Mouse (Mus musculus) CD8-positive naive resting alpha-beta T cell, adult 57 days (primary cell): ENCODE measurements around the gene Gm10491. TPM values are rescaled to one million over a fixed set of nuclear protein-coding genes. Genes with fewer than 3 reads are reported as not detected.

ENCODE experiments used
- total RNA-seq: library from RNA; stranded (reverse); gene quantifications from one replicate; pipeline ENCODE4 v1.2.4, GENCODE M21; 2023

Gm10491 gene
- not detected for total RNA-seq

DNA sequence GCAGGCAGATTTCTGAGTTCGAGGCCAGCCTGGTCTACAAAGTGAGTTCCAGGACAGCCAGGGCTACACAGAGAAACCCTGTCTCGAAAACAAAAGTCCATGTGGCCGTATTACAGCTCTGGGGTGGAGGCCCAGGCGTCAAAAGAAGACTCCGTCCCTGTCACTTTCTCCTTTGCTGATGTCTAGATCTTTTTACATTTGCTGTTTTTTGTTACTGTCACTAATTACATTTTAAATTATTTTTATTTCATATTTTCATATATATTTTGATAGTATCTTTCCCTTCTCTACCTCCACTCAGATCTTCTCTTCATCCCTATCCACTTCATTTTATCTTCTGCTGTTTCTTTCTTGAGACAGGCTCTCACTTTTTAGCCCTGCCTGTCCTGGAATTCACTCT, at the start of gene Gm10491:
Gene Gm10491 (minus strand): TSS at position 101 of the 400 bp plus-strand sequence.

DNA sequence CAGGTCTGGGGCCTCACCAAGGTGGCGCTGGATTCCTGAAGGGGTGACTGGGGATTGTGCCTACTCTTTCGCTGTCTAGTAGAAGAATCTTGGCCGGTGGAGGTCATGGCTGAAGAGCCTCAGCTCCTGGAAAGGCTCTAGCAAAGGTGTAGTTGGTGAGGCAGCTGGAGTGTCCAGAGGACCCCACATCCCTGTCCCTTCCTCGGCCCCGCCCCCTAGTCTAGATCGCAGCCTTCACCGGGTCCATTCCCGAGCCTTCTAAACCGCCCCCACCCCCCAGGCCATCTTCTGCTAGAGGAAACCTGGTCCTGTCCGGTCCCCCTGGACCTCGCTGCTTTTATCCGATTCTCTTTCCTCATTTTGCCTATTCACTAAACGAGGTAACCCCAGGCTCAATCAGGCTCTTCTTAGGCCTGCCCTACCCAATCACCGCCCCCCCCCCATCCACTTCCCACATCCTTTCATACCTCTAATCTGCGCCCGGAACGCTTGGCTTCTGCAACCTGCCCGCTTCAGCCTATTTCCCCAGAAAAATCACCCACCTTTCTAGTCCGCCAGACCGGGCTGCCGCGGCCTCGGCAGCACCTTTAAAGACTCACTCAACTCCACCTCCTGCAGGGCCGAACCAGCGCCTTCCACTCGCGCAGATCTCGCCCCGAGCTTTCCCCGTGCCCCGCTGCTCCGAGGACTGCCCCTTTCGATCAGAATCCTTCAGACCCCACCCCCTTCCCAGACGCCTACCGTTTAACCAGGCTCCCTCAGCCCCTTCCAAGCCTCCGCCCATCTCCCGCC, 39.7 kb upstream of the Gm10491 start, which contains the start of gene Hdac6:
Gene Hdac6 (minus strand): TSS at position 782 of the 792 bp plus-strand sequence.

DNA sequence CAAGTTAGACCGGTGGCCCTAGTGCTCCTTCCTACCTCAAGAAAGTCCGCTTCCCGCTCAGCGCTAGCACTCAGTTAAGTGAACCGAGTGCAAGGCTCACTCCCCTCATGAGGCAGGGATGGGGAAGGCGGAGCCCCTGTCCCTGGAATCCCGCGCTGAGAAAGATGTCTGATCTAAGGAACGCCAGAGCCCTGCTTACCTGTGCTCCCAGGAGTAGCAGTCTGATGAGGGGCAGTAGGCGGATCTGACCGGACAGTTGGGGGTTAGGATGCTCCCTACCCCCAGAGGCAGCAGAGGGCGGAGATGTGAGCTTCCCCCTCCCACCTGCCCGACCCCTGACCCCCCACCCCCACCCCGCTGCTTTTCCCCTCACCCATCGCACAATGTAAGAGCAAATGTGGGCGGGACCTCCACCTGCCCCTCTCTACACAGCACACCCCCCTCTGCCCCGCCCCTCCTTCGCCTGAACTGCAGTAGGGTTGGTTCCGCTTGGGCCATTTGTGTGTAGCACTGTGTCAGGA, 20.7 kb upstream of the Gm10491 start, which contains the start of gene Eras:
Gene Eras (minus strand): TSS at position 338 of the 521 bp plus-strand sequence.

DNA sequence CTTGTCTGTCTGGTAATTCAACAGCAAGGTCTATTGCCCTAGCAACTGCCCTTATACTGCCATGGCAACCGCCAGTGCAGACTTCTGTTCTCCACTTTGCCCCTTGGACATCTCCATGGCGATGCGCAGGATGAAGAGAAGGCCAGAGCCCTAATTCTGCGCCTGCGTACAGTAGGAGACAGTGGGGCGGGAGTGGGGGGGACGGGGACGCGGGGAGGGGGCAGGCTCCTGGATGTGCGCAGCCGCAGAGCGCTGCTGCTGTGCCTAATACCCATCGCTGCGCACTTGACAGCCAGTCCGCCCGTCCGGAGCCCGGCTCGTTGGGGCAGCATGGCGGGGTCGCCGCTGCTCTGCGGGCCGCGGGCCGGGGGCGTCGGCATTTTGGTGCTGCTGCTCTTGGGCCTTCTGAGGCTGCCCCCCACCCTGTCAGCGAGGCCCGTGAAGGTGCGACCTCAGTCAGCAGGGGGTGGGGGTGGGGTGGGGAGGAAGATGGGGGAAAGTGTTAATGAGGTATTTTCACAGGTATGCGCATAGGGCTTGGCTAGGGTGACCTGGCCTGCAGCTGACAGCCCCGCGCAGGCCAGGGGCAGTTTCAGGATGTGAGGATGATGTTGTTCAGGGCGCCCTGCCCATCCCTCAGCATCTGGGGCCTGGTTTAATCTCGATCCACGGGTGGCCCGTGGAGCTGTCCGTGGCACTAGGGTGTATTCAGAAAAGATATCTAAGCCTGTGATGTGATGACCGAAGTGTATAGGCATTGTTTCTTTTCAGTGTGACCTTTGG, 12.2 kb upstream of the Gm10491 start, which contains the start of gene Pcsk1n:
Gene Pcsk1n (plus strand): TSS at position 222 of the 783 bp plus-strand sequence.

DNA sequence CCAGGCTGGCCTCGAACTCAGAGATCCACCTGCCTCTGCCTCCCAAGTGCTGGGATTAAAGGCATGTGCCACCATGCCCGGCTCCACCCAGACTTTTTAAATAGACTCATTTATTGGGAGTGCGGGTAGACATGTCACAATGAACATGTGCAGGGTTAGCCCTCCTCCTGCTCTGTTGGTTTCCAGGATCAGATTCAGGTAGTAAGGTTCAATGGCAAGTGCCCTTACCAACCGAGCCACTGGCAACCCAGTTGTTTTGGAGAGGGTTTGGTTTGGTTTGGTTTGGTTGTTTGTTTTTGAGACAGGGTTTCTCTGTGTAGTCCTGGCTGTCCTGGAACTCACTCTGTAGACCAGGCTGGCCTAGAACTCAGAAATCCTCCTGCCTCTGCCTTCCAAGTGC, 1.6 kb upstream of the Gm10491 start, which contains the start of gene Gm10490:
Gene Gm10490 (plus strand): TSS at position 301 of the 400 bp plus-strand sequence.

DNA sequence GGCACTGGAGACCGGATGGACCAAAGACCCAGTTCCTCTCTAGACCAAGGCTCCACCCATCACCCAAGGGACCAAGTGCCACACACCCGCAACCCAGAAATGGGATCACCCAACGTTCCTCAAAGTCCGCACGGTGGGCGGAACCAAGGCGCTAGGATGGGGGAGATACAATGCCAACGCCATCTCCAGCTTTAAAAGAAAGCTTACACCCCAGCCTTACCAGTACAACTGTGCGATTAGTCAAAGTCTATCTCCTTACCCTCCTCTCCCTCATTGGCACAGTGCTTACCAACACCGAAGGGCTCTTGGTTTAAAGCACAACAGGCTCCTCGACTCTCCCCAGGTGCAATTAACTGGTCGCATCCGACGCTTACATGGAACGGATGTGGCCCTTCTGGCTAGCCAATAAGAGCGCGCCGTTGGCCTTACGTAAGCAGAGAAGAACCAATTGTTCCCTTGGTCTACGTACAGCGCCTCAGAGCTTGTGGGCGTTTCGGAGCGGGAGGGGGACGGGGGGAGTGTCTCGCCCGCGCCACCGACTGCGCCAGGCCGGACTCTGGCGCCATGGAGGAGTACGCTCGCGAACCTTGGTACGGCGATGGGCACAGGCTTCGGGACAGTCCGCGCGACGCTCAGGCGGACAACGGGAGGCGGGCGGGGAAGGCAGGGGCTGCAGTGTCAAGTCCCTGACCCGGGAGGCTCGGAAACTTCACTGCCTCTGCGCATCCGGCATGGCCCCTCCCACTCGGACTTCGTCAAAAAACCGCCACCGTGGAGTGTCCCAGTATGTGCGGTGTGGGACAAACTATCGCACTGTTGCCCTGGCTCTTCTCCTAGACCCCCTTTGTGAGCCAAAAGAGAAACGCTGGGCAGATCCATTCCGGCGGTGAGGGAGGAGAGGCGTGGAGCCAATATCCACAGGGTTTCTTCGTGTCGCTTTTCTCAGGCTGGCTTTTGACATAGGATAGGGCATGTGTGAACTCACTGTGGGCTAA, 8.5 kb downstream of the Gm10491 start, which contains the start of the genes Pqbp1 and Timm17b:
Gene Pqbp1 (minus strand): TSS at position 390 of the 995 bp plus-strand sequence.
Gene Timm17b (plus strand): TSS at position 478 of the 995 bp plus-strand sequence.

DNA sequence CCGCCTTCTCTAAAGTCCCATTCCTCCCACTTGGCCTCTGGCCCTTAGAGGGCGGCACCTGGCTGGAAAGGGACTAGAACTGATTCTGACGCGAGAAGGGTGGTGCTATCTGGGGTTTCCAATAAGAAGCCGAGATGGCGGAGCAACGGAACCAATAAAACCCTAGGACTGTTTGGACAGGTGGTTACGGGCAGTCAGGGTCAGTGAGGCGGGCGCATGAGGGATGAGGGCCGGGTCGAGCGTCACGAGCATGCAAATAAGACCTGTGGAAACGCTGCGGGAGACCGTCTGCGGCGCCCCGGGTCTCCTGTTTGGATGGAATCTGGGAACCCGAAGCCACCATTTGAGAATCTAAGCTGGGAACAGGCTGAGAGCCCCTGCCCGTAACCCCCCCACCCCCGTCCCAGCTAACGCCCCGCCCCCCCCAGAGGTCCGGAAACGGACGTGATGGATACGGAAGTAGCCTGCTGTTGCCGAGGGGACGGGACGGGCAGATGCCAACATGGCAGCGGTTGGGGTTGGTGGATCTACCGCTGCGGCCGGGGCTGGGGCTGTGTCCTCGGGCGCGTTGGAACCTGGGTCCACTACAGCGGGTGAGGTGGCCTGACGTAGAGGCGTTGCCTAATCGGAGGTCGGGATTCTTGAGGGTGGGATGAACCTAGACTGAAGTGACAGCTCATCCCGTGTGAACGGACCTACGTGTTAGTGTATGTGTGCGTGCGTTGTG, 23.6 kb downstream of the Gm10491 start, which contains the start of gene Slc35a2:
Gene Slc35a2 (plus strand): TSS at position 188 of the 727 bp plus-strand sequence.

DNA sequence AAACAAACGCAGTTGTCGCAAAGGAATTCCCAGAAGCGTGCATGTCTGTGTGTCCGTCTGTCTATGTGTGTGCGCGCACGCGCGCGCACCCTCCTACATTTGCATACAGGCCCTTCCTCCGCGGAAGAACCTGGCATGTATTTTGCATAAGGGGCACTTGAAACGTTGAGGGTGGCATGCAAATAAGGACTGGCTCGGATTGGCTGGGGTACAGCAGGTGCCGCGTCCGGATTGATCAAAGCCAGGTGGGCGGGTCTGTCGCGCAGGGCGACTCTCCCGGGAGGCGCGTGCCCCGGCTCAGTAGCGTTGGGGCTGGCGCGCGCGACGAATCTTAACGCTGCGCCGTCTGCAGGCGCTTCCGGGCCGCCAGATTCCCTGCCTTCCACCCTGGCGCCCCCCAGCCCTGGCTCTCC, 29.6 kb downstream of the Gm10491 start, which contains the start of gene Pim2:
Gene Pim2 (plus strand): TSS at position 256 of the 413 bp plus-strand sequence.

Other genes with a start within 250 kb of the Gm10491 start
- 43.3 TPM for gene Plp2, start 236.4 kb downstream of the Gm10491 start, total RNA-seq
- not detected for gene Magix, start 226.6 kb downstream of the Gm10491 start, total RNA-seq
- 49.5 TPM for gene Gpkow, start 210.7 kb downstream of the Gm10491 start, total RNA-seq
- 111 TPM for gene Wdr45, start 193.5 kb downstream of the Gm10491 start, total RNA-seq
- not detected for gene Gm45208, start 185.6 kb downstream of the Gm10491 start, total RNA-seq
- 17.0 TPM for gene Praf2, start 179.4 kb downstream of the Gm10491 start, total RNA-seq
- gene Ccdc120, start 156.9 kb downstream of the Gm10491 start, total RNA-seq = not detected
- 22.2 TPM for gene Tfe3, start 145.3 kb downstream of the Gm10491 start, total RNA-seq
- 175 TPM for gene Gripap1, start 118.1 kb downstream of the Gm10491 start, total RNA-seq
- gene Kcnd1, start 85.5 kb downstream of the Gm10491 start, total RNA-seq = 0.80 TPM
- 214 TPM for gene Otud5, start 66.5 kb downstream of the Gm10491 start, total RNA-seq
- 121 TPM for gene Pim2, start 29.6 kb downstream of the Gm10491 start, total RNA-seq
- 38.3 TPM for gene Slc35a2, start 23.8 kb downstream of the Gm10491 start, total RNA-seq
- gene Pqbp1, start 8.6 kb downstream of the Gm10491 start, total RNA-seq = 68.3 TPM
- gene Timm17b, start 8.5 kb downstream of the Gm10491 start, total RNA-seq = 31.9 TPM
- gene Gm10490, start 1.7 kb upstream of the Gm10491 start, total RNA-seq = not detected
- gene Pcsk1n, start 12.0 kb upstream of the Gm10491 start, total RNA-seq = not detected
- gene Eras, start 20.8 kb upstream of the Gm10491 start, total RNA-seq = not detected
- 11.2 TPM for gene Hdac6, start 40.1 kb upstream of the Gm10491 start, total RNA-seq
- gene Gata1, start 70.2 kb upstream of the Gm10491 start, total RNA-seq = 0.61 TPM
- not detected for gene Glod5, start 110.7 kb upstream of the Gm10491 start, total RNA-seq
- 32.6 TPM for gene Suv39h1, start 166.9 kb upstream of the Gm10491 start, total RNA-seq
- 100 TPM for gene Was, start 182.7 kb upstream of the Gm10491 start, total RNA-seq
- gene Wdr13, start 225.1 kb upstream of the Gm10491 start, total RNA-seq = 44.8 TPM
- 531 TPM for gene Rbm3, start 238.0 kb upstream of the Gm10491 start, total RNA-seq